Mouse (Mus musculus): Measurements from ENCODE around the gene Triap1.

DNA sequence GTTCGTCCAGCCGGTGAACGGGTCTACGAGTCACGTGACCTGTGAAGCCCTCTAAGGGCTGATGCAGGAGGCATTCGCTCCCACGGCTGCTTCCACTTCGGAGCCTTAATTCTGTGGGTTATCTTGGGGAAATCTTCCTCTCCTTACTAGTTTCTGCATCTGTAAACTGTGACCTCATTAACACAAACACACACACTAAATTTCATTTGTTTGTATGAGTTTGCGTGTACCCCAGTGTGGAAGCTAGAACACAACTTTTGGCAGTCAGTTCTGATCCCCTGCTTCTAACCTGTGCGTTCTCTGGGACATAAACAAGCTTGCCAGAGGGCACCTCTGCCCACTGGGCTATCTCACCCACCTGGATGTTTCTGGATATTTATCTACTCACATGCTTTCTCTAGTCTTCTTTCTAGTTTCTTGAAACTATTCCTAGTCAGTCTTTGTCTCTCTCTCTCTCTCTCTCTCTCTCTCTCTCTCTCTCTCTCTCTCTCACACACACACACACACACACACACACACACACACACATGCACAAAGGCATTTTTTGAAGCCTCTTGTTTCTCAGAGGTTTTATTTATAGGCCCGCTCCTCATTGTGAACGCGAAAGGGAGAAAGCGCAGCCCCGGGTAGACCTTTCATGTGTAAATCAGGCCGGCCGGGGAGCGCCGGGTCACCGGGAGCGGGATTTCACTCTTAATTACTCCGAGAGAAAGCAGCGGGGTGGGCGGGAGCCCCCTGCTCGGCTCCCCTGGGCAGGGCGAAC is 32.6 kb downstream of the Triap1 start:
- TF ChIP-seq CTCF (IDR thresholded peaks at IDR 0.05; ENCODE audit: borderline replicate concordance, control insufficient read depth, extremely low read depth, insufficient read depth, low read length, poor library complexity) (no peak), POLR2A (IDR thresholded peaks at IDR 0.05; ENCODE audit: control insufficient read depth, extremely low read depth, insufficient read depth, low read length, poor library complexity) (no peak)
